In the genomic region with DNA sequence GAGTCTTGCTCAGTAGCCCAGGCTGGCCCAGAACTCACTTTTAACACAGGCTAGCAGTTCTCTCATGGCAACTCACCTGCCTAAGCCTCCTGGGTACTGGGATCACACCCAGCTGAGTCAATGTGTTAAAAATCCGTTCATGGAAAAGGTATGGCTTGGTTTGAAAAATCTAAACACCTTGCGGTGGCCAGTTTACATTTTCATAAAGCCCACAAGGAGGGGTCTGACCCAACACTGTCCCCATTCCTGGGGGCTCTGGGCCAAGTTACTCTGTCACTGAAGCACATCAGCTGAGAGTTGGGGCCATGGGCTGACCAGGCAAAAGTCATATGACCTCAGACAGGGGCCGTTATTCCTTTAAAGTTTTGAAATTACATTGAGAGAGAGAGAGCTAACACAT, we compare ENCODE assay signal across 23 mouse cellular contexts. TPM values are rescaled to one million over a fixed set of nuclear protein-coding genes. Genes with fewer than 3 reads are reported as not detected.
DNase-seq lines count a peak whose midpoint lies in the region; ATAC-seq and TF ChIP-seq lines count a peak whose summit lies in the region.
"Had no signal": no experiment of that assay in that cellular context is flagged by ENCODE, and none has a peak within 500 bp of the region (broad histone marks: within the 10 kb centered on the region; RNA-seq: fewer than 3 reads in every experiment).

No protein-coding gene starts in this region.

- H3K4me2 ChIP-seq in myocyte (ENCODE audit: low read depth), result peak overlapping the region; percentile 84
- H3K4me2 ChIP-seq in hindbrain, embryonic 12.5 days (replicated peaks), result no peak overlapping the region
- H3K4me2 ChIP-seq: heart, embryonic 13.5 days; intestine, embryonic 15.5 days; liver, embryonic 15.5 days; lung, embryonic 14.5 days; neural tube, embryonic 13.5 days; stomach, embryonic 15.5 days had no signal

- no peaks in the 10 kb centered on the region for H3K9me3 ChIP-seq in hindbrain, embryonic 12.5 days (replicated peaks)
- H3K9me3 ChIP-seq: heart, embryonic 13.5 days; hindbrain, embryonic 10.5 days; intestine, embryonic 15.5 days; limb, embryonic 12.5 days; liver, embryonic 15.5 days; midbrain, embryonic 10.5 days; neural tube, embryonic 13.5 days; stomach, embryonic 15.5 days had no signal

- H3K36me3 ChIP-seq in spleen, adult 2 months (ENCODE audit: control insufficient read depth, insufficient read depth, low read length), result no peaks in the 10 kb centered on the region
- H3K36me3 ChIP-seq in myocyte (ENCODE audit: control insufficient read depth, insufficient read depth), result no peaks in the 10 kb centered on the region
- H3K36me3 ChIP-seq in hindbrain, embryonic 12.5 days, result no peaks in the 10 kb centered on the region
- H3K36me3 ChIP-seq: heart, embryonic 13.5 days; hindbrain, embryonic 10.5 days; intestine, embryonic 15.5 days; limb, embryonic 12.5 days; liver, embryonic 15.5 days; midbrain, embryonic 10.5 days; neural tube, embryonic 13.5 days; stomach, embryonic 15.5 days had no signal

- WGBS in cerebellum, adult 2 months, result 67% methylated on average over 3 of the region's 3 CpGs
- WGBS in spleen, adult 2 months, result 93% methylated on average over 3 of the region's 3 CpGs
- WGBS in hindbrain, embryonic 12.5 days, result 86% methylated on average over 3 of the region's 3 CpGs

- H3K27ac ChIP-seq in cerebellum, adult 2 months (ENCODE audit: insufficient read depth, low read length), result peak overlapping the region; percentile 90
- H3K27ac ChIP-seq in spleen, adult 2 months (ENCODE audit: insufficient read depth, low read length), result peak overlapping the region; percentile 84
- no peak overlapping the region for H3K27ac ChIP-seq in hindbrain, embryonic 12.5 days
- H3K27ac ChIP-seq: heart, embryonic 13.5 days; intestine, embryonic 15.5 days; limb, embryonic 12.5 days; liver, embryonic 15.5 days; midbrain, embryonic 10.5 days; neural tube, embryonic 13.5 days; stomach, embryonic 15.5 days had no signal

- H3K4me3 ChIP-seq in cerebellum, adult 2 months (replicated peaks; ENCODE audit: insufficient read depth, low read depth, low read length), result no peak overlapping the region
- no peak overlapping the region for H3K4me3 ChIP-seq in spleen, adult 2 months (ENCODE audit: extremely low read depth, insufficient read depth, insufficient read length)
- no peak overlapping the region for H3K4me3 ChIP-seq in myocyte
- H3K4me3 ChIP-seq in hindbrain, embryonic 12.5 days, result no peak overlapping the region
- H3K4me3 ChIP-seq: heart, embryonic 13.5 days; intestine, embryonic 15.5 days; limb, embryonic 12.5 days; liver, embryonic 15.5 days; midbrain, embryonic 10.5 days; neural tube, embryonic 13.5 days; stomach, embryonic 15.5 days had no signal

- no peak for DNase-seq in cerebellum, adult 2 months
- DNase-seq in cerebellum, adult 18-20 months, result no peak
- peak; percentile 86 for DNase-seq in heart, adult 11 months
- no peak for DNase-seq in heart, adult 9 months (ENCODE audit: low spot score in 2 of 2)
- DNase-seq in spleen, adult 2 months (ENCODE audit: low read depth in 1 of 2, low spot score in 2 of 2), result no peak
- no peak for DNase-seq in spleen, postnatal 10 days (ENCODE audit: low spot score in 2 of 2)
- DNase-seq: adrenal gland, adult 2 months; adrenal gland, postnatal 36 days; kidney, adult 2 months; kidney, postnatal 36 days; lung, embryonic 14.5 days; thymus, postnatal 14 days had no signal

- no peak for ATAC-seq in hindbrain, embryonic 12.5 days (ENCODE audit: low FRiP score)
- ATAC-seq: activated CD4-positive, CD25-positive, alpha-beta regulatory T cell, adult 4 months had no signal

- H3ac ChIP-seq in myocyte (ENCODE audit: control insufficient read depth, insufficient read length), result no peak overlapping the region

- no peak for TF ChIP-seq POLR2A in cerebellum, adult 2 months (IDR thresholded peaks at IDR 0.05; ENCODE audit: borderline replicate concordance, insufficient read depth, low read length)
- TF ChIP-seq POLR2A in spleen, adult 2 months (IDR thresholded peaks at IDR 0.05; ENCODE audit: low read depth, low read length), result no peak
- TF ChIP-seq POLR2A in myocyte (IDR thresholded peaks at IDR 0.05; ENCODE audit: insufficient read length, low read depth), result no peak

- no peaks in the 10 kb centered on the region for H3K79me2 ChIP-seq in myocyte (ENCODE audit: control insufficient read depth, insufficient read depth)

- no peak overlapping the region for H3K9ac ChIP-seq in hindbrain, embryonic 12.5 days
- H3K9ac ChIP-seq: heart, embryonic 13.5 days; intestine, embryonic 15.5 days; limb, embryonic 12.5 days; liver, embryonic 15.5 days; lung, embryonic 14.5 days; stomach, embryonic 15.5 days had no signal

- peaks cover 29% of the 10 kb centered on the region for H3K4me1 ChIP-seq in cerebellum, adult 2 months (ENCODE audit: control insufficient read depth, insufficient read depth, low read length)
- peaks cover 39% of the 10 kb centered on the region; the same call in 1 of the 2 replicates for H3K4me1 ChIP-seq in spleen, adult 2 months (ENCODE audit: control insufficient read depth, insufficient read depth, insufficient read length)
- peaks cover 25% of the 10 kb centered on the region for H3K4me1 ChIP-seq in hindbrain, embryonic 12.5 days
- H3K4me1 ChIP-seq: liver, embryonic 15.5 days had no signal

- H3K27me3 ChIP-seq in cerebellum, adult 2 months (ENCODE audit: control insufficient read depth, insufficient read depth, low read length), result no peaks in the 10 kb centered on the region
- no peaks in the 10 kb centered on the region for H3K27me3 ChIP-seq in spleen, adult 2 months (ENCODE audit: control insufficient read depth, insufficient read depth, low read length)
- no peaks in the 10 kb centered on the region for H3K27me3 ChIP-seq in myocyte (ENCODE audit: control insufficient read depth, insufficient read depth, insufficient read length)
- H3K27me3 ChIP-seq in hindbrain, embryonic 12.5 days, result no peaks in the 10 kb centered on the region
- H3K27me3 ChIP-seq: intestine, embryonic 15.5 days; neural tube, embryonic 13.5 days; stomach, embryonic 15.5 days had no signal

- no peak for TF ChIP-seq CTCF in cerebellum, adult 2 months (IDR thresholded peaks at IDR 0.05; ENCODE audit: borderline replicate concordance, insufficient read depth, low read depth, low read length)
- no peak for TF ChIP-seq CTCF in spleen, adult 2 months (IDR thresholded peaks at IDR 0.05; ENCODE audit: extremely low read depth, insufficient read depth, insufficient read length, insufficient replicate concordance)

TF ChIP-seq in myocyte, 11 proteins besides CTCF, POLR2A, EP300 and RAD21:
- no peak for TF ChIP-seq MYOD1 (IDR thresholded peaks at IDR 0.05; ENCODE audit: control insufficient read depth in 1 of 3, insufficient read length in 2 of 3, low read depth in 2 of 3)
- no peak for TF ChIP-seq TCF12 (IDR thresholded peaks at IDR 0.05; ENCODE audit: insufficient read depth, poor library complexity, severe bottlenecking)
- TF ChIP-seq E2F4 (IDR thresholded peaks at IDR 0.05; ENCODE audit: insufficient read depth), result no peak
- no peak for TF ChIP-seq MYOG (IDR thresholded peaks at IDR 0.05; ENCODE audit: control insufficient read depth in 1 of 3, insufficient read depth in 1 of 3, insufficient read length in 2 of 3, low read depth in 2 of 3)
- no peak for TF ChIP-seq CEBPB (IDR thresholded peaks at IDR 0.05; ENCODE audit: insufficient read depth, poor library complexity, severe bottlenecking)
- TF ChIP-seq TCF3 (IDR thresholded peaks at IDR 0.05; ENCODE audit: insufficient read length, low read depth), result no peak
- TF ChIP-seq MAX (IDR thresholded peaks at IDR 0.05; ENCODE audit: low read depth), result no peak
TF ChIP-seq in myocyte: peak in this region for 0.

RNA-seq across cellular contexts. Expression of gene Znfx1, which starts 17.6 kb away (rescaled TPM):
- 25.4 and 25.9 TPM in 2 replicates for polyA plus RNA-seq in cerebellum, adult 2 months (2012; rRNA removed)
- polyA plus RNA-seq in spleen, adult 2 months (2012; rRNA removed), result 29.9 and 33.9 TPM in 2 replicates
- 23.3 TPM for polyA plus RNA-seq in myocyte (2012; fragmentation: generic; extraction: Trizol)
- polyA plus RNA-seq in hindbrain, embryonic 12.5 days (2016; fragmentation: Nextera tagmentation; extraction: Ambion mirVana), result 9.4 and 9.7 TPM in 2 replicates
